Mouse (Mus musculus) myocyte (in vitro differentiated cells): ENCODE results near the gene Trpc4ap.

Source experiments
- E2F4 ChIP-seq: IDR thresholded peaks from one replicate; pipeline ENCODE4 v1.6.1; 2011; ENCODE audit warnings: mild to moderate bottlenecking, control low read depth, moderate library complexity; ENCODE audit not compliant: insufficient read depth
- POLR2A ChIP-seq: IDR thresholded peaks from one replicate; pipeline ENCODE4 v1.6.1; 2011; ENCODE audit warnings: low read depth, mild to moderate bottlenecking, control low read depth, moderate library complexity; ENCODE audit not compliant: insufficient read length

DNA sequence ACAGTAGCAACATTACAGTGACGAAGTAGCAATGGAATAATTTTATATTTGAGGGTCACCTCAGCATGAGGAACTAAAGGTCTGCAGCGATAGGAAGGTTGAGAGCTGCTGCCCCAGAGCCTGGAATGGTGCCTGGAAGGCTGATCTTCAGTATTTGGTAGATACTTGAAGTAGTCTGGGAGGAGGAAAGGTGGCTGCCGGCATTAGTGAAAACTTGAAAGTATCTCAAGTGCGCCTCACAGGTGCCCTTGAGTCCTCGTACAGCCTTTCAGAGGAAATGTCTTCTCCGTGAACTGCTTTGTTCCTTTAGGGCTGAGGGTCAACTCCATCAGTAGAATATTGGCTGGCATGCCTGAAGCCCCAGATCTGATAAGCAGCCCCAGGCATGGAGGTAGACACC, 96.7 kb downstream of the Trpc4ap start:
- TF ChIP-seq POLR2A: no peak
- TF ChIP-seq E2F4: no peak
